Mouse (Mus musculus): Measurements from ENCODE around the gene Agrp. TPM values are rescaled to one million over a fixed set of nuclear protein-coding genes. Genes with fewer than 3 reads are reported as not detected.

Gene Agrp
- not detected in 2 replicates for polyA plus RNA-seq (2012; ENCODE audit: low replicate concordance)

GRCm38 (mm10) chr8:105636963-105637510 is at the start of gene Agrp:
Agrp (minus strand) TSS chr8:105637393.

GRCm38 (mm10) chr8:105685796-105686308 is 48.7 kb upstream of the Agrp start, which contains the start of gene Carmil2:
Carmil2 (plus strand) TSS chr8:105686274.

GRCm38 (mm10) chr8:105636018-105636962 is 903 bp downstream of the Agrp start, which contains the start of gene Ctcf:
Ctcf (plus strand) TSS chr8:105636568.

GRCm38 (mm10) chr8:105604804-105605381 is 32.3 kb downstream of the Agrp start, which contains the start of gene Ripor1:
Ripor1 (plus strand) TSS chr8:105605255.

GRCm38 (mm10) chr8:105565952-105566702 is 71.1 kb downstream of the Agrp start, which contains the start of gene Atp6v0d1:
Atp6v0d1 (minus strand) TSS chr8:105566047.

GRCm38 (mm10) chr8:105518436-105519313 is 118.5 kb downstream of the Agrp start, which contains the start of gene Hsd11b2:
Hsd11b2 (plus strand) TSS chr8:105518755.

Other genes starting within 250 kb of the Agrp start
- not detected in 2 replicates for gene Kctd19, start 223.9 kb downstream of the Agrp start, polyA plus RNA-seq (2012; ENCODE audit: low replicate concordance)
- gene Lrrc36, start 223.8 kb downstream of the Agrp start, polyA plus RNA-seq (2012; ENCODE audit: low replicate concordance), result 0.57 and 0.61 TPM in 2 replicates
- gene Tppp3, start 165.9 kb downstream of the Agrp start, polyA plus RNA-seq (2012; ENCODE audit: low replicate concordance), result 2.1 and 3.3 TPM in 2 replicates
- 5.9 and 9.0 TPM in 2 replicates for gene Zdhhc1, start 140.5 kb downstream of the Agrp start, polyA plus RNA-seq (2012; ENCODE audit: low replicate concordance)
- not detected in 2 replicates for gene Hsd11b2, start 118.6 kb downstream of the Agrp start, polyA plus RNA-seq (2012; ENCODE audit: low replicate concordance)
- gene Atp6v0d1, start 71.3 kb downstream of the Agrp start, polyA plus RNA-seq (2012; ENCODE audit: low replicate concordance), result 11.0 and 23.8 TPM in 2 replicates
- gene Ripor1, start 32.1 kb downstream of the Agrp start, polyA plus RNA-seq (2012; ENCODE audit: low replicate concordance), result 14.4 and 23.5 TPM in 2 replicates
- gene Ctcf, start 825 bp downstream of the Agrp start, polyA plus RNA-seq (2012; ENCODE audit: low replicate concordance), result 145 and 319 TPM in 2 replicates
- 30.2 and 108 TPM in 2 replicates for gene Carmil2, start 48.9 kb upstream of the Agrp start, polyA plus RNA-seq (2012; ENCODE audit: low replicate concordance)
- 16.0 and 76.2 TPM in 2 replicates for gene Acd, start 63.7 kb upstream of the Agrp start, polyA plus RNA-seq (2012; ENCODE audit: low replicate concordance)
- gene Pard6a, start 63.8 kb upstream of the Agrp start, polyA plus RNA-seq (2012; ENCODE audit: low replicate concordance), result 2.0 and 16.3 TPM in 2 replicates
- not detected in 2 replicates for gene 4933405L10Rik, start 70.3 kb upstream of the Agrp start, polyA plus RNA-seq (2012; ENCODE audit: low replicate concordance)
- 33.4 and 64.7 TPM in 2 replicates for gene Enkd1, start 70.8 kb upstream of the Agrp start, polyA plus RNA-seq (2012; ENCODE audit: low replicate concordance)
- 4.4 and 7.9 TPM in 2 replicates for gene Gfod2, start 121.3 kb upstream of the Agrp start, polyA plus RNA-seq (2012; ENCODE audit: low replicate concordance)
- 43.5 and 111 TPM in 2 replicates for gene Ranbp10, start 190.0 kb upstream of the Agrp start, polyA plus RNA-seq (2012; ENCODE audit: low replicate concordance)
- not detected in 2 replicates for gene Tsnaxip1, start 190.3 kb upstream of the Agrp start, polyA plus RNA-seq (2012; ENCODE audit: low replicate concordance)
- gene Cenpt, start 215.9 kb upstream of the Agrp start, polyA plus RNA-seq (2012; ENCODE audit: low replicate concordance), result 14.1 and 23.1 TPM in 2 replicates
- gene Thap11, start 217.7 kb upstream of the Agrp start, polyA plus RNA-seq (2012; ENCODE audit: low replicate concordance), result 18.1 and 52.4 TPM in 2 replicates
- gene Nutf2, start 223.2 kb upstream of the Agrp start, polyA plus RNA-seq (2012; ENCODE audit: low replicate concordance), result 81.1 and 133 TPM in 2 replicates
- gene Edc4, start 243.5 kb upstream of the Agrp start, polyA plus RNA-seq (2012; ENCODE audit: low replicate concordance), result 14.8 and 34.3 TPM in 2 replicates

Data from leukemia stem cell, adult 10-12 weeks (primary cell).